In genomic region chr7:4901171-4901570, GRCm38 (mm10) we compare ENCODE assay signal across 9 mouse cellular contexts. TPM values are rescaled to one million over a fixed set of nuclear protein-coding genes. Genes with fewer than 3 reads are reported as not detected.
DNase-seq lines count a peak whose midpoint lies in the region; ATAC-seq lines count a peak whose summit lies in the region.
"Had no signal": no experiment of that assay in that cellular context is flagged by ENCODE, and none has a peak within 500 bp of the region (broad histone marks: within the 10 kb centered on the region; RNA-seq: fewer than 3 reads in every experiment).

No protein-coding gene starts in this region.

- no peak overlapping the region for H3K9ac ChIP-seq in heart, embryonic 12.5 days
- no peak overlapping the region for H3K9ac ChIP-seq in limb, embryonic 11.5 days (ENCODE audit: low read length)
- H3K9ac ChIP-seq: limb, embryonic 12.5 days had no signal

- no peak overlapping the region for H3K4me3 ChIP-seq in heart, embryonic 12.5 days
- H3K4me3 ChIP-seq in limb, embryonic 11.5 days (ENCODE audit: low read depth, low read length) = no peak overlapping the region
- H3K4me3 ChIP-seq: limb, embryonic 12.5 days had no signal

- peaks cover 10% of the 10 kb centered on the region for H3K4me1 ChIP-seq in heart, embryonic 12.5 days (replicated peaks)
- H3K4me1 ChIP-seq in limb, embryonic 11.5 days (ENCODE audit: control insufficient read depth, insufficient read depth, low read length) = no peaks in the 10 kb centered on the region

- ATAC-seq in heart, embryonic 12.5 days (ENCODE audit: insufficient number of reproducible peaks, low FRiP score) = no peak
- no peak for ATAC-seq in limb, embryonic 11.5 days (ENCODE audit: insufficient number of reproducible peaks, low FRiP score, low TSS enrichment, low read depth)

- H3K27ac ChIP-seq in heart, embryonic 12.5 days (ENCODE audit: poor library complexity, severe bottlenecking) = no peak overlapping the region
- no peak overlapping the region for H3K27ac ChIP-seq in limb, embryonic 11.5 days (replicated peaks; ENCODE audit: low read depth, low read length)
- H3K27ac ChIP-seq: limb, embryonic 12.5 days had no signal

- peak overlapping the region; percentile 66 for H3K4me2 ChIP-seq in heart, embryonic 12.5 days
- no peak overlapping the region for H3K4me2 ChIP-seq in limb, embryonic 11.5 days (ENCODE audit: low read depth, severe bottlenecking)

- peaks cover 4% of the 10 kb centered on the region for H3K9me3 ChIP-seq in heart, embryonic 12.5 days (replicated peaks)
- H3K9me3 ChIP-seq in limb, embryonic 11.5 days (ENCODE audit: control insufficient read depth, low read length) = no peaks in the 10 kb centered on the region; the same call in 1 of the 2 replicates

- 47% methylated on average over 8 of the region's 8 CpGs for WGBS in heart, embryonic 12.5 days
- 49% methylated on average over 8 of the region's 8 CpGs for WGBS in limb, embryonic 11.5 days

- H3K27me3 ChIP-seq in heart, embryonic 12.5 days (replicated peaks) = no peaks in the 10 kb centered on the region
- peaks cover 15% of the 10 kb centered on the region for H3K27me3 ChIP-seq in limb, embryonic 11.5 days (ENCODE audit: control insufficient read depth, insufficient read depth, low read length)

- H3K36me3 ChIP-seq in heart, embryonic 12.5 days = no peaks in the 10 kb centered on the region
- no peaks in the 10 kb centered on the region for H3K36me3 ChIP-seq in limb, embryonic 11.5 days (ENCODE audit: control insufficient read depth, insufficient read depth, low read length)
- H3K36me3 ChIP-seq: limb, embryonic 12.5 days had no signal

- DNase-seq in heart, adult 11 months = no peak
- peak; percentile 30 for DNase-seq in 416B (ENCODE audit: low read depth)
- peak; percentile 41 for DNase-seq in NIH3T3 (ENCODE audit: low read depth)
- DNase-seq in limb, embryonic 11.5 days (ENCODE audit: low spot score) = peak; percentile 64
- DNase-seq in thymus, postnatal 0 days (ENCODE audit: low spot score) = peak; percentile 48
- DNase-seq in adrenal gland, postnatal 4 days (ENCODE audit: low spot score in 2 of 2) = no peak
- no peak for DNase-seq in left cerebral cortex, adult 11 months (ENCODE audit: low spot score)

RNA-seq across cellular contexts. Expression of gene Gm36210, which starts 5.1 kb away (rescaled TPM):
- polyA plus RNA-seq in heart, embryonic 12.5 days (2016; fragmentation: Nextera tagmentation; extraction: Ambion mirVana) = 0.27 and 0.30 TPM in 2 replicates
- polyA plus RNA-seq in limb, embryonic 11.5 days (2014; fragmentation: Nextera tagmentation; extraction: Ambion mirVana) = not detected in 2 replicates
- 0.10 TPM in 2 replicates for polyA plus RNA-seq in thymus, postnatal 0 days (2015; fragmentation: Nextera tagmentation; extraction: Ambion mirVana)
- total RNA-seq in adrenal gland, postnatal 4 days (2021) = under 1 TPM in 1 of 2 experiments, not detected in 1; 0.39 TPM
- polyA plus RNA-seq: limb, embryonic 12.5 days had no signal

RNA-seq across cellular contexts. Expression of gene Zfp628, which starts 13.8 kb away (rescaled TPM):
- polyA plus RNA-seq in heart, embryonic 12.5 days (2016; fragmentation: Nextera tagmentation; extraction: Ambion mirVana) = 2.6 and 2.9 TPM in 2 replicates
- 3.8 and 4.2 TPM in 2 replicates for polyA plus RNA-seq in limb, embryonic 11.5 days (2014; fragmentation: Nextera tagmentation; extraction: Ambion mirVana)
- polyA plus RNA-seq in thymus, postnatal 0 days (2015; fragmentation: Nextera tagmentation; extraction: Ambion mirVana) = 2.7 and 3.1 TPM in 2 replicates
- total RNA-seq in adrenal gland, postnatal 4 days (2021) = 10 to 100 TPM; 24.4 to 26.9 TPM

RNA-seq across cellular contexts. Expression of gene Nat14, which starts 20.7 kb away (rescaled TPM):
- polyA plus RNA-seq in heart, embryonic 12.5 days (2016; fragmentation: Nextera tagmentation; extraction: Ambion mirVana) = 4.6 and 5.5 TPM in 2 replicates
- 1.9 and 2.9 TPM in 2 replicates for polyA plus RNA-seq in limb, embryonic 11.5 days (2014; fragmentation: Nextera tagmentation; extraction: Ambion mirVana)
- 0.22 and 0.60 TPM in 2 replicates for polyA plus RNA-seq in thymus, postnatal 0 days (2015; fragmentation: Nextera tagmentation; extraction: Ambion mirVana)
- total RNA-seq in adrenal gland, postnatal 4 days (2021) = 10 to 100 TPM in 1 of 2 experiments, 1 to 10 TPM in 1; 9.9 to 10.1 TPM

RNA-seq across cellular contexts. Expression of gene Isoc2a, which starts 24.2 kb away (rescaled TPM):
- 0.74 and 1.0 TPM in 2 replicates for polyA plus RNA-seq in heart, embryonic 12.5 days (2016; fragmentation: Nextera tagmentation; extraction: Ambion mirVana)
- 0.63 and 0.84 TPM in 2 replicates for polyA plus RNA-seq in limb, embryonic 11.5 days (2014; fragmentation: Nextera tagmentation; extraction: Ambion mirVana)
- 0.72 and 0.81 TPM in 2 replicates for polyA plus RNA-seq in thymus, postnatal 0 days (2015; fragmentation: Nextera tagmentation; extraction: Ambion mirVana)
- total RNA-seq in adrenal gland, postnatal 4 days (2021) = 10 to 100 TPM; 22.6 to 22.8 TPM

RNA-seq across cellular contexts. Expression of gene Ssc5d, which starts 24.4 kb away (rescaled TPM):
- polyA plus RNA-seq in heart, embryonic 12.5 days (2016; fragmentation: Nextera tagmentation; extraction: Ambion mirVana) = 1.5 and 1.7 TPM in 2 replicates
- 1.7 and 1.9 TPM in 2 replicates for polyA plus RNA-seq in limb, embryonic 11.5 days (2014; fragmentation: Nextera tagmentation; extraction: Ambion mirVana)
- polyA plus RNA-seq in thymus, postnatal 0 days (2015; fragmentation: Nextera tagmentation; extraction: Ambion mirVana) = 0.07 and 0.19 TPM in 2 replicates
- total RNA-seq in adrenal gland, postnatal 4 days (2021) = 10 to 100 TPM; 11.8 to 12.1 TPM

Comparison
In these comparisons a context has a peak if more than half of its experiments do, and no peak if none do; other contexts are left out.
1. DNase-seq: peak in 416B (single experiment), NIH3T3 (single experiment), limb, embryonic 11.5 days (single experiment) and thymus, postnatal 0 days (single experiment); none in heart, adult 11 months (single experiment), adrenal gland, postnatal 4 days (0 of 2) and left cerebral cortex, adult 11 months (single experiment).